Mouse (Mus musculus): Measurements from ENCODE around the gene Mdk.

The Mdk gene

DNA sequence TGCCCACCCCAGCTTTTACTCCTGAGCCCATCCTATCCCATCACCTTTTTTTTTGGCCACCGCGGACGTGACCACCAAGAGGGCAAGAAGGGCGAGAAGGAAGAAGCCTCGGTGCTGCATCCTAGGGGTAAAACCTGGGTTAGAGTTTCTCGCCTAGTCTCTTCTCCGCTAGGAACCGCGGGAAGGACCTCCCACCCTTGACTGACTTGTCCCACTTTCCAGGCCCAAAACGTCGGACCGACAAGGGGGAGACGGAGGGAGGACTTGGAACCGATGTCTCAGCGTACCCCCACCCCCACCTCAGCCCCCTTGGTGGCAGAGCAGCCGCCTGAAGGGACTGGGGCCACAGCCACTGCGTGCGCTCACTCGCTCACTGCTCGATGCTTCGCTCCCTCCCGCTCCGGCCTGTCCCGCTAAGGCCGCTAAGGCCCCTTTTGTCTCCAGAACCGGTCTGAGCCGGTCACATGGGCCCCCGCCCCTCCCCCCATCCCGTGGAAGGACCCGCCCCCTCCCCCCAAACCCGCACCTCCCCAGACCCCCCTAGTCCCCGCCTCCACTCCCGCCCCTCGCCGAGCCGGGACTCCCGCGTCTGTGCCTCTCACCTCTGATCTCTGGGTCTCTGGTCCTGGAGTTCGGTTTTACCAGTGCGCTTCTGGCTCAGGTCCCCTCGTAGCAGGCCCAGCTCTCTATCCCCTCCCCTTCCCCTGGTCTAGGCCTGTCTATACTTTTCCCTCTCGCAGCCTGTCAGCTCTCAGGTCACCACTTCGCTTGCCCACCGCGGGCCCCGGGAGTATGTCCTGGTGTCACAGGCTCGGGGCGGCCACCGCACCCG is 553 bp downstream of the Mdk start:
- peak in 1 of 2 experiments; percentile 62 for DNase-seq

DNA sequence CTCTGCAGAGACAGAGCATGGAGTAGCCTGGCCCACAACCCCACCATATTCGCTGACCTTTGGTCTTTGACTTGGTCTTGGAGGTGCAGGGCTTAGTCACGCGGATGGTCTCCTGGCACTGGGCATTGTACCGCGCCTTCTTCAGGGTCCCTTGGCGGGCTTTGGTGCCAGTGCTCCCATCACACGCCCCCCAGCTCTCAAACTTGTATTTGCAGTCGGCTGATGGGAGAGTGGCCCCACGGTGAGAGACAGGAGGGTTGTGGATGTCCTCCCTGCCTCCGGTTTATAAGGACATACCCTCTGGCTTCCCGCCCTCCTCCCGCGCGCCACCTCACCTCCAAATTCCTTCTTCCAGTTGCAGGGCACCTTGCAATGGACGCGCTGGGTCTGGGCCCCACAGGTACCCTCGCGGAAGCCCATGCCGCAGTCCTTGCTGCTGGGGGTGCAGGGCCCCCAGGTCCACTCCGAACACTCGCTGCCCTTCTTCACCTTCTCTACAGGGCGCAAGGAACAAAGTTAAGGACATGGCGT is 1.3 kb downstream of the Mdk start:
- DNase-seq = peak; percentile 70

DNA sequence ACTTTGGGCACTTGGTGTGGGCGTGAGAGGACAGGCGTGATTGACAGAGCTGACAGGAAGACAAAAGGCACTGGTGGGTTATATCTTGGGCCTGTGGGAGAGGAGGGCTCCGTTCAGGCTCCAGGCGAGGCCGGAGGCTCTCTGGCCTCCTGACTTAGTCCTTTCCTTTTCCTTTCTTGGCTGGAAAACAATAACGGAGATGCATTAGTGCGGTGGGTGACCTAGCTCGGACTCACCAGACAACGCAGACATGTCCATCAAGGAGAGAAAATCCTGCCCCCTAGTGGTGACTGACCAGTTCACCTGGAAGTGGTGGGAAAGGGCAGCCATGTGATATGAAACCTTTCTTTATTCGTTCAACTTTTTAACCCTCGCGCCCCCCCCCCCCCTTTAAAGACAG is 2.2 kb downstream of the Mdk start:
- DNase-seq = peak; percentile 68 to 77

DNA sequence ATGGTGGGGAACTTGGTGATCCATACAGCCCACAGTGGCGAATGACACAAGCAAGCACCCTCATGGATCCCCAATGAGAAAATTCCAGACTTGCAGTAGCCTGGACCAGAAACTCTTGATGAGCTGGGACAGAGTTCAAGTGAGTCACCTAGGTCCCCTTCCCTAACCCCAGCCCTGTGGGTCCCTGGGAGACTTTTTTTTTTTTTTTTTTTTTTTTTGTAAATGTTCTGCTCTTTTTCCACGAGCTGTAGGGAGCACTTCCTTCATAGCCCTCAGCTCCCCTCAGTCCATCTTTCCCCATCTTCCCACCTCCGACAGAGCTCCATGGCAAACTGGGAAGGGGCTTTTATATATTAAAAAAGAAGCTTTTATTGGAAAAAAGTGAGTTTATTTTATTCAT is 2.6 kb downstream of the Mdk start:
- no peak for DNase-seq

DNA sequence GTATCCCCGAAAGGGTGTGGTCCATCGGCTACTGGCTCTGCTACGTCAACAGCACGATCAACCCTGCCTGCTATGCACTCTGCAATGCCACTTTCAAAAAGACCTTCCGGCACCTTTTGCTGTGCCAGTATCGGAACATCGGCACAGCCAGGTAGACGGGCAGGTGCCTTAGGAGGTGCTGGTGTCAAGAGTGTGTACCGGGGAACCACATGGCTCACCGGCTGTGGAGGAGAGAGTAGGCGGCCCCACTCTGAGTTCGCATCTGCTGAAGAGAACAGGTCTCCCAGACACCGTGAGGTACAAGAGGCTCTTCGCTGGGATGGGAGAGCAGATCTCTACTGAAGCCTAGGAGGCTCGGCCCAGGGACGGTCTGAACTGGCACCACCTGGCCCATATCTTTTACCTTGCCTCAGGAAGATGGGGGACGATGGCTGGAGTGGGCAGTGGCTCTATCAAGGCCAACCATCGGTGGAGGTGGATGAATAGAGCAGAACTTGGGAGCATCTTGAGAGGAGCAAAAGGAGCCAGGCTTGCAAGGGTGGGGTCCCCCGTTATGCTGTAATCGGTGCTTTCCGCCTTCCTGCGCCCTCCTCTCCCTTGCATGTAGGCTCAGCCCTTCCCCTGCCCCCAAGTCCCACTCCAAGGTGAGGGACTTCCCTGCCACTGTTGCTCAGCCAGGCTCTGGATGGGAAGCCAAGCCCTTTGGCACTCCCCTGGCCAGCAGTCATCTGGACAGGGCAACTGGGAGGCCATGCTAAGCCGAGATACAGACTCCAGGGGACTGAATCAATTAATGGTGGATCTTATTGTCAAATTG is 3.4 kb downstream of the Mdk start:
- DNase-seq = no peak

DNA sequence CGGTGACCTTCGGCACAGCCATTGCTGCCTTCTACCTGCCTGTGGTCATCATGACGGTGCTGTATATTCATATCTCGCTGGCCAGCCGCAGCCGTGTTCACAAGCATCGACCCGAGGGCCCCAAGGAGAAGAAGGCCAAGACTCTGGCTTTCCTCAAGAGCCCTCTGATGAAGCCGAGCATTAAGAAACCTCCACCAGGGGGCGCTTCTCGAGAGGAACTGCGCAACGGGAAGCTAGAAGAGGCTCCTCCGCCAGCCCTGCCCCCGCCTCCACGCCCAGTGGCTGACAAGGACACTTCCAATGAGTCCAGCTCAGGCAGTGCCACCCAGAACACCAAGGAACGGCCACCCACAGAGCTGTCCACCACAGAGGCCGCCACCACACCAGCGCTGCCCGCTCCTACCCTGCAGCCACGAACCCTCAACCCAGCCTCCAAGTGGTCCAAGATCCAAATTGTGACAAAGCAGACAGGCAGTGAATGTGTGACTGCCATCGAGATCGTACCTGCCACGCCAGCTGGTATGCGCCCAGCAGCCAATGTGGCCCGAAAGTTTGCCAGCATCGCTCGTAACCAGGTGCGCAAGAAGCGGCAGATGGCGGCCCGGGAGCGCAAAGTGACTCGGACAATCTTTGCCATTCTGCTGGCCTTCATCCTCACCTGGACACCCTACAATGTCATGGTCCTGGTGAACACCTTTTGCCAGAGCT is 4.1 kb downstream of the Mdk start:
- peak; percentile 76 to 93 for DNase-seq

DNA sequence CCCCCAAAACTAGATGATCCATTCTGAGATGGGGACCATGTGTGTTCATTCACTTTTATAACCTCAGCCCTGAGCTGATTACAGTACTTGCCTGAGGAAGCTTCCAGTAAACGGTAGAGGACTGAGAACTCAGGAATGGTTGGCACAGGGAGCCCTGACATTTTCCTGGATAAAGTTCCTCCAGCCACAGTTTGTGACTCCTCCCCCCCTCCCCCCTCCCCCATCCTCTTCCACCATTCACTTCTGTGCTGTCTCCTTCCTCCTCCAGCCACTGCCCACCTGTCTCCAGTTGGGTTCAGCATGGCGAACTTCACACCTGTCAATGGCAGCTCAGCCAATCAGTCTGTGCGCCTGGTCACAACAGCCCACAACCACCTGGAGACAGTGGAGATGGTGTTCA is 5.1 kb downstream of the Mdk start, which contains the start of gene Chrm4:
Gene Chrm4 (plus strand): TSS at position 301 of the 400 bp plus-strand sequence.
- no peak for DNase-seq

DNA sequence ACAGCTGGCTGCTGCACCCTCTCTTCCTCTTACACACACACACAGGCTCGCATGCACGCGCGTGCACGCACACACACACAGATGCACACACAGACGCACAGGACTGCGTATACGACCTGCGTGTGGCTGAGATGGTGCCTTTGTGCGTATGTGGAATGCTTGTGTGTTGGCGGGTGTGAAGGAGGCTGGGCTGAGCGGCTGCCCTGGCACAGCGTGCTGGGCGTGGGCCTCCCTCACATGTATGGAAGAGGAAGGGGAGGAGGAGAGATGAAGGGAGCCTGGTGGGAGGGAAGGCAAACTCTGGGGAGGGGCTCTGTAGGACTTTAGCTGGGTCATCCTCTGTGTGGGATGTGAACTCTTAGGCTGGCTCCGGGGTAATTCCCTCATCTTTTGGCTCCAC is 6.7 kb downstream of the Mdk start:
- DNase-seq = no peak

DNA sequence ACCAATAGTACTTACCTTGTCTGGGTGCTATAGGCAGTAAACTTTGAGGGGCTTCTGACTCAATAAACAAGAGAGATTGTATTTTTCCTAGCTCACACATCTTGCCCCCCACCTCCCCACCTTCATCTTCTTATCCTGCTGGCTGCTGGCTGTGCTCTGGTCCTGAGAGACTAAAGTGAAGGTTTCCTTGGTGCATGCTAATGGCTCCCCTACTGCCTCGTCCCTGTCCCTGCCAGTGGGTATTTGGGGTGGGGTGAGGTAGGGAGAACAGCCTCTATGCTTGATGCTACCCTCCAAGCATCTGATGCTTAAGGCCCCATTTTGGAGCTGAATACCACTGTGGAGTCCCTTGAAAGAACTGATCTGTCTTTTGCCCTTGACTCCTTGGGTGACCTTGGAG is 7.4 kb downstream of the Mdk start:
- DNase-seq = no peak

DNA sequence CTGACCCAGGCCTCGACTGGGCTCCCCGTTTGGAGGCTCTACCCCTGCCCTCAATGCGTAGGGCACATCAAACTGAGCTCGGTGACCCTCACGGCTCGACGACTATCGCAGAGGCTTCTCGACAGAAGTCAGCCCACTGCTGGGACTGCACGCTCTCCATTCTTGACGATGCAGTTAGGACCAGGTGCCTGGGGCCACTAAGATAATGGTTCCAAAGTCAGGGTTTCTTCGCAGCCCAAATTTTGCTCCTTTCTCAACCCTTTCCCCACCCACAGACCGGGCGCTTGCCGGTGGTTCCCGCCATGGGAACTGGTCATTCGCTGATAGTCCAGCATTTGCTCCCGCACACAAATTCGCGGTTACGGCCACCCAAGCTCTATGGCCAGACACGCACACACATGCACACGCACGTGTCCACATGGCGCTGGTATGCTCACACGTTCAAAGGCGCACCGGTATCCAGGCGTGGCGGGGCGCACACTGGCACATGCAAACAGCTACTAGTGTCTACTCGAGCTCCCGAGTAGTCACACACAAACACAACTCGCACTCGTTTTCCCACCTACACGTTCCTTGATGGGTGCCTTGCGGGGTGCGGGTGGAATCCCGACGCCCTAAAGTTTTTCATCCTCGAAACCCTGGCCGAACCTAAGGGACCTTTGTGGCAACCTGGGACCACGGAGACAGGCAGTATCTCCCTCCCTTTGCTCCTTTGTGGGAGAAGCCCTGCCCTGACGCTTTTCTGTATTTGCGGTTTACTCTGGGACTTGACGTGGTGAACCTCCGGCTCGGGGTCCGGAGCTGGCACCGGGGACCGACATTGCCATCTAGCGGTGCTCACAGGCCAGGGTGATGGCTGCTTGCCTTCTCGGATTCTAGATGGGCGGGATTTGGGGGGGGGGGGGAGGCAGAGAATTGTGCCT is 8.4 kb downstream of the Mdk start:
- DNase-seq = peak; percentile 68 to 84

DNA sequence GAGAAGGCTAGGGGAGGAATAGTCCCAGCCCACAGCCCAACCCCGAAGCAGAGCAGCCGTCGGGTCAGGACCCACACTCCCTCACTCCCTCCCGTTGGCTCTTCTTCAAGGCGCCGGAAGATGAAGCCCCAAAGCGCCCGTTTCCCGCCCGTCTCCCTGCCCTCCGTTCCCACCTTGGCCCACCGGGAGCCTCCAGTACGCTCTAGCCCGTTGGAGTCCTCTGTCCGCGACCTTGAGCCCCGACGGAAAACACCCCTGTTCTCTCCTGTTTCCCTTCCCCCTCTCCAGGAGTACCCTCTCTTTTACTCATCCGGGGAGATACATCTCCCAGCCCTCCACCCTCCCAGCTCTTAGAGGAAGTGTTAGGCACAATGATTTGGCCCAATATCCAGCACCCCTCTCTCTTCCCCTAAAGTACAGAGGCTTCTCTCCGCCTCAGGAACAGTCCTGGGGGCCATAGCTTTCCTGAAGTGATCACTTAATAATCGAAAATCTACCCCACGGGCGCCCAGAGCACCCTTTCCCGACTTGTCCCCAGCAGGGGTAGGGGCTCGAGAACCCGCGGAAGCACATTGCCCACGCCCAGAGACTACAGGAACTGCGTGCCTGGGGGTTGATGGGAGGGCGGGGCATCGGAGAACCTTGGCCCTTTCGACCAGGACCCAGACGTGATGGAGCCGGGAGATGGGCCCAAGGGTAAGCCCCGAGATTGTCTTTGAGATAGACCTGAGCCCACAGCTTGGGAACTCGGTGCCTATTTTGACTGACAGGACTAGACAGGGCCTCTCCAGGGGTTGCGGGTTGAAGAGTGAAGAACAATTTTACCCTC is 9.3 kb downstream of the Mdk start:
- DNase-seq = no peak

DNA sequence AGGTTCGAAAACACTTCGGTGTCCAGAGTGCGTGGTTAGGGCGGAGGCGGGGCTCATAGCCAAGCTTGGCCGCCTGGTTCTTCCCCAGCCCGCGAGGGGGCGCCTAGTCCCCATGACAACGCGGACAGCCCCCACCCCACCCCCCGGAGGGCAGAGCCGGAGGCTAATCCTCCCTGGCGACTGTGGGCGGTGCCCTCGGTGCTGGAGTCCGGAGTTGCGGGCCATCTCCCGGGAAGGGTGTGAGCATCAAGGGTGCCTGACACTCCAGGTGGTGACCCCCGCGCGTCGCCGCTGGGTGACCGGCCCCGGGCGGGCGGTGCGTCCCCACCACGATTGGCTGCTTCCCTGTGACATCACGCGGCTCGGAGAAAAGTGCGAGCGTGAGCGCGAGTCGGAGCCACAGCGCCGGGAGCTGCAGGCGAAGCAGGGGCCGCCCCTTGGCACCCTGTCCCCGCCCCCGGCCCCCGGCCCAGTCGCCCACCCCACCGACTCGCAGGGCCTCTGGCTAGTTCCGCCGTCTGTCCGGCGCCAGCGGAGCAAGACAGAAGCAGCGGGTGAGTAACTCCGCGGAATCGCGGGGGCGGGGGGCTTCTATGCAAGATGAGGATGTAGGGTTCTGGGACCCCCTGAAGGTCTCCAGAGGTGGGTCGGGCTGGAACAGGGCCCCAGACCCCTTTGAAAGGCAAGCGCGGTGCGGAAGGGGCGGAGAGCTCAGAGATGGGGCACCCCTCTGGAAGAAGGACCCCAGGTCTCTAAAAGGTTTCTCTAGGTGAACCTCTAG is 10.1 kb downstream of the Mdk start:
- peak; percentile 36 to 75 for DNase-seq

DNA sequence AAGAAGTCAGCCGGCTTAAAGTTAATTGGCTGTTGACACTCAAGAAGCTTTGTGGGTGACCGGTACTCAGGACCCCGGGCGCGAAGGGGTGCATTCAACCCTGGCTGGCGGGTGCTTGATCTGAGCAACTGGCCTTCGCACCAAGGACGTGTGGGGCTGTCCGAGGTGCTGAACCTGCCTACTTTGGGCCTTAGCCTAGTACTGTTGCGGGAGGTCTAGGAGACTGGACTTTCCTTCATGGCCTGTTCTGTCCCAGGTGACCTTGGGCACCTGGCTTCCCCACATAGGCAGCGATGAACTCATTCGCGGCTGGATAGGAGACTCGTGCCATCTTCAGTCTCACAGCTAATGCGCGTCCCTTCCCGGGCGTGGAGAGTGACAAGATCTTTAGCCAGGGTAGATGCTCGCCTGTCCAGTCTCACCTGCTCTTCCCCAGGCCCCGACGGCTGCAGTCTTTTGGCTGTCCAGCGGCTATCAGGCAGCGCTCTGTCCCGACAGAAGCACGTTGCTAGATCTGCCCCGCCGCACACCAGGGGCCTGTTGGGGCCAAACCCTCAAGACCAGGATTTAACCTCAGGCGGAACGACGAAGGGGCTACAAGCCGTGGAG is 10.8 kb downstream of the Mdk start:
- DNase-seq = peak; percentile 81 to 94

DNA sequence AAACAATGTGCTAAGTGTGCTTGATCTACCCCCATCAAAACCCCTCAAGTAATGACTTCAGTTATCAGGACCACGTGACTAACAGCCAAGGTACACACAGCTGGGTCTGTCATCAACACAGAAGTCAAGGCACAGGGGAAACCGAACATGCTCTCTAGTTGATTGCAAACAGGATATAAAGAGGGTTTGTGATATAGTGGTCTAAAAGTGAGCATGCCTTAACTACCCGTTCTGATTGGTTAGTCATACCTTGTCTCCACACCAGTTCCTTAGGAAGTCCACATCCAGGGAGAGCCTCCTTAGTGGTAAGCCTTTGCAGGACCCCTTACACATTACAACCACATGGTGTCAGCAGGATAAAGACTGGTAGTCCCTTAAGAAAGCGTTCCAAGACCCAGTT is 12.0 kb downstream of the Mdk start:
- DNase-seq = no peak

DNA sequence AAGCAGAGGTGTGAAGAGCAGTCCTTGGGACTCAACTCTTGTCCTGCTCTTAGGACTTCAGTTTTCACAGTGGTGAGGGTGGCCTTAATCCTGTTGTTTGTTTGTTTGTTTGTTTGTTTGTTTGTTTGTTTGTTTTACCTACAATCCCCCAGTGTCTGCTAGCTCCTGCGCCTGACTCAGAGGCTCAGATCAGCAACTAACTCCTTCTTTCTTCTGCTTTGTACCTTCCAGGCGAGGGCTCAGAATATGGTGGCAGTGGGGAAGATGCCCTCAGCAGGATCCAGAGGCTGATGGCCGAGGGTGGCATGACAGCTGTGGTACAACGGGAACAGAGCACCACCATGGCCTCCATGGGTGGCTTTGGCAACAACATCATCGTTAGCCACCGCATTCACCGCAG is 15.0 kb downstream of the Mdk start:
- DNase-seq = no peak

DNA sequence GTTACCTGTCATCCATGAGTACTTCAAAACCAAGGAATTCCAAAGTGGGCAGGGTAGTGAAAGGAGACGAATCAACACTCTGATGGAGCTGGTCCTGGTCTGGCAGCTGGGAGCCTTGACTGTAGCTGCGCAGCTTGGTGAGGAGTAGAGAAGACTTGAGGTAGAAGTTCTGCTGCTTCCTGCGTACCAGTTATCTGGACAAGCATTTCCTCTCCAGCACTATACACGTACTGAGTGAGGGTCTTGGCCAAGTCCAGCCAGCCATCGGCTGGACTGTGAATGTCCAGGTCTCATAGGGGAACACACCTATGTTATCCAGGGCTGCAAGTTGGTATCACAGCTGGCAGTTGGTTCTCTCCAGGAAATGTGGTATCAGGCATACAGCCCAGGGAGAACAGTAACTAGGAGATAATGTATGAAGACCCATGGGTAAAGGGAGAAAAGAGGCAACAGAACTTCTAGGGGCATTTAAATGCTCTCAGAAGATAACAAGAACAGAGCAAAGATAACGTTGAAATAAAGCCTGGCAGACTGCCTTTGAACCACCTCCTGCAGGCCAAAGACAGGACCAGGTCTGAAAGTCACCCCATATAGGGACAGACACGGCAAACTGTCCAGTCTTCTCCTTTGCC is 15.6 kb downstream of the Mdk start:
- no peak for DNase-seq

DNA sequence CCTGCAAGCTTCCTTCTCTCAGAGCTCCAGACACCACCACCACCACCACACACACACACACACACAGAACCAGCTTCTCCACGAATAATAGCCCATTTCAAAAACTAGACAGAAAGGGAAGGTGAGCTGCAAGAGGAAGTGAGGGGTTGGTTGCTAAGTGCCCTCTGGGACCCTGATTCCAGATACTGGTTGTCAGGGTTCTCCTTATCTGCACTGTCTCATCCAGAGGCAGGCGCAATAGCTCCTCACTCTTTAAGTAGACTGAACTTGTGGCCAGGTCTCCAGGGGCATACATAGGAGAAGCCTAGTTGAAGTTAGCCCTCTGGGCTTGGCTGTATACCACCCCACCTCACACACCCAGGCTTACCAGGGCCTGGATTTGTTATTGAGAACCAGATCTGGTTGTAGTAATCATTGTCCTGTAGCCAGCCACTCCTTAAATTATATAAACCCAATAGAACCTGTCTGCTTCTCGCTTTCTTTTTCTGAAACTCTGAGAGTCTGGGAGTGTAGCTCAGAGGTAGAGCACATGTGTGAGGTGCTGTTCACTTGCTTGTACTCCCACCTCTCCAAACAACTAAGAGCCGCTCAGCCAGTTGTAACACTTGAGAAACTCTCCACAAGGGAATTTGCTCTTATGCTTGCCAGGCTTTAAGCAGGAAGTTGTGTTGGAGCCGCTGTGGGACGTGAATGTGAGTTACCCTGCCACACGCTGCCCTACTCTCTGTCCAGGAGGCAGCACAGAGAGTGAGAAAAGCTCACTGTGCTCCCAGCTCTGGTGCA is 18.6 kb downstream of the Mdk start:
- DNase-seq = no peak

DNA sequence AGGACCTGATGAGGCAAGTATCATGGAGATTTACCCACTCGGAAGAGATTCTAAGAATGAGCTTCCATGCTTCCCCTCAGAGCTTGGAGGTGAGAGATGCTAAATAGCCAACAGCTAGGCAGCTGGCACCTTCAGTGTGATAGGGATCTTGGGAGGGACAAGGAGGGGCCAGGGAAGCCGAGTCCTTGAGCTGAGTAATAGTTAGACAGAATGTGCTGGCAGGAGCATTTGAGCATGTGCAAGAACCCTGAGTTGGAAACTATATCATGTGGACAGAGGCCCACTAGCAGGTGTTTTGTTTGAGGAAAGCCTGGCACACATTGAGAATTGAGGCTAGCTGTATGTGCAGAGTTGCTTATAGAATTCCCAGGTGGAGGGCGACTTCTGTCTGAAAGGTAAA is 19.5 kb downstream of the Mdk start:
- no peak for DNase-seq

Data from kidney, postnatal 36 days (tissue).